Mouse (Mus musculus): Measurements from ENCODE around the gene Capn13.
"Not testable (repeated sequence)": the region's sequence is repeated elsewhere in the genome, so short reads cannot be mapped to it uniquely, and the experiment has no call there.

Capn13 gene

GRCm38 (mm10) chr17:73342673-73343072 is 58.0 kb downstream of the Capn13 start:
- no peak for DNase-seq

GRCm38 (mm10) chr17:73329071-73329470 is 71.6 kb downstream of the Capn13 start:
- DNase-seq, result no peak

- DNase-seq, result no peak
These were observed 75.4 kb downstream of the Capn13 start for GRCm38 (mm10) chr17:73325314-73325713.

GRCm38 (mm10) chr17:73324732-73325131 is 75.9 kb downstream of the Capn13 start:
- DNase-seq, result no peak

GRCm38 (mm10) chr17:73323981-73324380 is 76.7 kb downstream of the Capn13 start:
- no peak for DNase-seq

GRCm38 (mm10) chr17:73314786-73315185 is 85.9 kb downstream of the Capn13 start:
- no peak for DNase-seq

GRCm38 (mm10) chr17:73311491-73311890 is 89.2 kb downstream of the Capn13 start:
- DNase-seq, result no peak

GRCm38 (mm10) chr17:73308691-73309090 is 92.0 kb downstream of the Capn13 start:
- DNase-seq, result no peak

GRCm38 (mm10) chr17:73306626-73307025 is 94.0 kb downstream of the Capn13 start:
- DNase-seq, result no peak

- peak; percentile 10 to 21 for DNase-seq
These were observed 95.0 kb downstream of the Capn13 start for GRCm38 (mm10) chr17:73305622-73306021.

GRCm38 (mm10) chr17:73304086-73304812 is 96.4 kb downstream of the Capn13 start:
- DNase-seq, result no peak

- no peak for DNase-seq
These were observed 97.0 kb downstream of the Capn13 start for GRCm38 (mm10) chr17:73303676-73304075.

- peak; percentile 43 to 70 for DNase-seq
These were observed 97.4 kb downstream of the Capn13 start for GRCm38 (mm10) chr17:73303217-73303616.

GRCm38 (mm10) chr17:73302104-73302503 is 98.6 kb downstream of the Capn13 start:
- peak; percentile 61 to 80 for DNase-seq

GRCm38 (mm10) chr17:73301258-73302050 is 99.2 kb downstream of the Capn13 start:
- DNase-seq, result peak; percentile 49 to 64

- DNase-seq, result no peak
These were observed 100.4 kb downstream of the Capn13 start for GRCm38 (mm10) chr17:73300147-73300880.

GRCm38 (mm10) chr17:73298981-73299380 is 101.7 kb downstream of the Capn13 start:
- DNase-seq, result no peak

GRCm38 (mm10) chr17:73296855-73297254 is 103.8 kb downstream of the Capn13 start:
- DNase-seq, result peak; percentile 18 to 31

- DNase-seq, result no peak
These were observed 107.4 kb downstream of the Capn13 start for GRCm38 (mm10) chr17:73293237-73293636.

GRCm38 (mm10) chr17:73284301-73284700 is 116.4 kb downstream of the Capn13 start:
- DNase-seq, result peak in 1 of 2 experiments; percentile 9

- not testable (repeated sequence) for DNase-seq
These were observed 118.0 kb downstream of the Capn13 start for GRCm38 (mm10) chr17:73282702-73283101.

GRCm38 (mm10) chr17:73277770-73278169 is 122.9 kb downstream of the Capn13 start:
- no peak for DNase-seq

- no peak for DNase-seq
These were observed 125.6 kb downstream of the Capn13 start for GRCm38 (mm10) chr17:73275066-73275465.
